Mouse (Mus musculus): ENCODE measurements around the gene Ccdc121.
A peak's percentile ranks its signal among the peaks of the same experiment; 100 is the strongest.
"Not testable (repeated sequence)": the region's sequence is repeated elsewhere in the genome, so short reads cannot be mapped to it uniquely, and the experiment has no call there.

The Ccdc121 gene

GRCm38 (mm10) chr1:181512430-181513129 is 1.3 kb upstream of the Ccdc121 start:
- DNase-seq (ENCODE audit: extremely low spot score), result no peak

GRCm38 (mm10) chr1:181510855-181511254 is 396 bp downstream of the Ccdc121 start:
- DNase-seq (ENCODE audit: extremely low spot score), result not testable (repeated sequence)

GRCm38 (mm10) chr1:181505367-181505766 is 5.9 kb downstream of the Ccdc121 start:
- no peak for DNase-seq (ENCODE audit: extremely low spot score)

- no peak for DNase-seq (ENCODE audit: extremely low spot score)
Observed at GRCm38 (mm10) chr1:181503471-181503870, 7.8 kb downstream of the Ccdc121 start.

- no peak for DNase-seq (ENCODE audit: extremely low spot score)
Observed at GRCm38 (mm10) chr1:181484696-181485095, 26.6 kb downstream of the Ccdc121 start.

- no peak for DNase-seq (ENCODE audit: extremely low spot score)
Observed at GRCm38 (mm10) chr1:181476557-181476956, 34.7 kb downstream of the Ccdc121 start.

GRCm38 (mm10) chr1:181476141-181476540 is 35.1 kb downstream of the Ccdc121 start:
- DNase-seq (ENCODE audit: extremely low spot score), result no peak

GRCm38 (mm10) chr1:181469415-181469814 is 41.8 kb downstream of the Ccdc121 start:
- DNase-seq (ENCODE audit: extremely low spot score), result no peak

- DNase-seq (ENCODE audit: extremely low spot score), result no peak
Observed at GRCm38 (mm10) chr1:181467321-181467670, 44.0 kb downstream of the Ccdc121 start.

GRCm38 (mm10) chr1:181466601-181467320 is 44.5 kb downstream of the Ccdc121 start:
- no peak for DNase-seq (ENCODE audit: extremely low spot score)

- no peak for DNase-seq (ENCODE audit: extremely low spot score)
Observed at GRCm38 (mm10) chr1:181466040-181466439, 45.2 kb downstream of the Ccdc121 start.

- peak; percentile 19 for DNase-seq (ENCODE audit: extremely low spot score)
Observed at GRCm38 (mm10) chr1:181465027-181465426, 46.2 kb downstream of the Ccdc121 start.

GRCm38 (mm10) chr1:181462906-181463179 is 48.4 kb downstream of the Ccdc121 start:
- no peak for DNase-seq (ENCODE audit: extremely low spot score)

GRCm38 (mm10) chr1:181462051-181462905 is 49.0 kb downstream of the Ccdc121 start:
- no peak for DNase-seq (ENCODE audit: extremely low spot score)

- no peak for DNase-seq (ENCODE audit: extremely low spot score)
Observed at GRCm38 (mm10) chr1:181461484-181461883, 49.8 kb downstream of the Ccdc121 start.

- DNase-seq (ENCODE audit: extremely low spot score), result no peak
Observed at GRCm38 (mm10) chr1:181460283-181460682, 51.0 kb downstream of the Ccdc121 start.
